Mouse (Mus musculus): ENCODE results near the gene Sec24a. TPM values are rescaled to one million over a fixed set of nuclear protein-coding genes. Genes with fewer than 3 reads are reported as not detected.

Gene Sec24a
- polyA plus RNA-seq, 1 experiment from 2014 or later, result 16.9 TPM

- H3K4me3 ChIP-seq (replicated peaks; ENCODE audit: low read depth, low read length), result peak within 1 kb of the TSS; percentile 55
- ATAC-seq (ENCODE audit: low FRiP score, low TSS enrichment) (peak; percentile 61; the same call in 1 of the 2 replicates), DNase-seq (peak; percentile 79)
- peak within 1 kb of the TSS; percentile 66 for H3K9ac ChIP-seq (replicated peaks; ENCODE audit: low read length)
- 1% methylated on average over 69 of the region's 70 CpGs for WGBS
- H3K4me1 ChIP-seq (ENCODE audit: control insufficient read depth, insufficient read depth, low read length), result peaks cover 16% of the 10 kb centered on the region
- no peaks in the 10 kb centered on the region for H3K36me3 ChIP-seq (ENCODE audit: control insufficient read depth, insufficient read depth, low read length)
- peaks cover 13% of the 10 kb centered on the region; the same call in 1 of the 2 replicates for H3K27me3 ChIP-seq (ENCODE audit: control insufficient read depth, insufficient read depth, low read length)
- peak within 1 kb of the TSS; percentile 91 for H3K4me2 ChIP-seq (ENCODE audit: low read length)
- H3K9me3 ChIP-seq (ENCODE audit: control insufficient read depth, low read length), result no peaks in the 10 kb centered on the region
- no peak within 1 kb of the TSS for H3K27ac ChIP-seq (replicated peaks; ENCODE audit: low read depth, low read length)
These were observed 112.5 kb downstream of the Sec24a start, which contains the start of the genes N4bp3 and D930048N14Rik for GRCm38 (mm10) chr11:51650691-51651515. N4bp3 (minus strand) TSS chr11:51650842. D930048N14Rik (plus strand) TSS chr11:51650954.

GRCm38 (mm10) chr11:51650261-51650660, 113.2 kb downstream of the Sec24a start:
- Histone ChIP-seq H3K36me3 (ENCODE audit: control insufficient read depth, insufficient read depth, low read length) (no peaks in the 10 kb centered on the region), H3K27ac (replicated peaks; ENCODE audit: low read depth, low read length) (no peak overlapping the region), H3K9ac (replicated peaks; ENCODE audit: low read length) (peak overlapping the region; percentile 66), H3K4me1 (ENCODE audit: control insufficient read depth, insufficient read depth, low read length) (peaks cover 16% of the 10 kb centered on the region), H3K9me3 (ENCODE audit: control insufficient read depth, low read length) (no peaks in the 10 kb centered on the region), H3K27me3 (ENCODE audit: control insufficient read depth, insufficient read depth, low read length) (peaks cover 13% of the 10 kb centered on the region; the same call in 1 of the 2 replicates), H3K4me3 (replicated peaks; ENCODE audit: low read depth, low read length) (peak overlapping the region; percentile 55), H3K4me2 (ENCODE audit: low read length) (peak overlapping the region; percentile 91)
- WGBS, result under 1% methylated on average over 30 of the region's 30 CpGs
- ATAC-seq (ENCODE audit: low FRiP score, low TSS enrichment) (no peak), DNase-seq (no peak)

- Histone ChIP-seq H3K27ac (replicated peaks; ENCODE audit: low read depth, low read length) (no peak overlapping the region), H3K4me1 (ENCODE audit: control insufficient read depth, insufficient read depth, low read length) (peaks cover 16% of the 10 kb centered on the region), H3K4me3 (replicated peaks; ENCODE audit: low read depth, low read length) (peak overlapping the region; percentile 55), H3K27me3 (ENCODE audit: control insufficient read depth, insufficient read depth, low read length) (peaks cover 13% of the 10 kb centered on the region; the same call in 1 of the 2 replicates), H3K9me3 (ENCODE audit: control insufficient read depth, low read length) (no peaks in the 10 kb centered on the region), H3K36me3 (ENCODE audit: control insufficient read depth, insufficient read depth, low read length) (no peaks in the 10 kb centered on the region), H3K9ac (replicated peaks; ENCODE audit: low read length) (peak overlapping the region; percentile 66), H3K4me2 (ENCODE audit: low read length) (peak overlapping the region; percentile 91)
- peak; percentile 48 for DNase-seq
- ATAC-seq (ENCODE audit: low FRiP score, low TSS enrichment), result no peak
- WGBS, result 3% methylated on average over 7 of the region's 7 CpGs
These were observed 113.6 kb downstream of the Sec24a start for GRCm38 (mm10) chr11:51649889-51650199.

- no peak for ATAC-seq (ENCODE audit: low FRiP score, low TSS enrichment)
- H3K4me2 ChIP-seq (ENCODE audit: low read length), result peak overlapping the region; percentile 91
- H3K27me3 ChIP-seq (ENCODE audit: control insufficient read depth, insufficient read depth, low read length), result peaks cover 13% of the 10 kb centered on the region; the same call in 1 of the 2 replicates
- H3K4me3 ChIP-seq (replicated peaks; ENCODE audit: low read depth, low read length), result peak overlapping the region; percentile 55; the same call in 1 of the 2 replicates
- 20% methylated on average over 11 of the region's 11 CpGs for WGBS
- DNase-seq, result no peak
- no peak overlapping the region for H3K27ac ChIP-seq (replicated peaks; ENCODE audit: low read depth, low read length)
- H3K36me3 ChIP-seq (ENCODE audit: control insufficient read depth, insufficient read depth, low read length), result no peaks in the 10 kb centered on the region
- H3K9ac ChIP-seq (replicated peaks; ENCODE audit: low read length), result 0 out of 2 replicates have a peak overlapping the region, but pooled peaks have one; percentile 9
- no peaks in the 10 kb centered on the region for H3K9me3 ChIP-seq (ENCODE audit: control insufficient read depth, low read length)
- H3K4me1 ChIP-seq (ENCODE audit: control insufficient read depth, insufficient read depth, low read length), result peaks cover 16% of the 10 kb centered on the region
These were observed 114.1 kb downstream of the Sec24a start for GRCm38 (mm10) chr11:51649111-51649888.

- H3K9ac ChIP-seq (replicated peaks; ENCODE audit: low read length), result 0 out of 2 replicates have a peak overlapping the region, but pooled peaks have one; percentile 9
- DNase-seq (peak; percentile 55), ATAC-seq (ENCODE audit: low FRiP score, low TSS enrichment) (0 out of 2 replicates have a peak, but pooled peaks have one; percentile 14)
- peak overlapping the region; percentile 91 for H3K4me2 ChIP-seq (ENCODE audit: low read length)
- no peak overlapping the region for H3K4me3 ChIP-seq (replicated peaks; ENCODE audit: low read depth, low read length)
- H3K27me3 ChIP-seq (ENCODE audit: control insufficient read depth, insufficient read depth, low read length), result peaks cover 13% of the 10 kb centered on the region; the same call in 1 of the 2 replicates
- H3K9me3 ChIP-seq (ENCODE audit: control insufficient read depth, low read length), result no peaks in the 10 kb centered on the region
- H3K36me3 ChIP-seq (ENCODE audit: control insufficient read depth, insufficient read depth, low read length), result no peaks in the 10 kb centered on the region
- peaks cover 16% of the 10 kb centered on the region for H3K4me1 ChIP-seq (ENCODE audit: control insufficient read depth, insufficient read depth, low read length)
- H3K27ac ChIP-seq (replicated peaks; ENCODE audit: low read depth, low read length), result no peak overlapping the region
- 6% methylated on average over 3 of the region's 3 CpGs for WGBS
These were observed 114.9 kb downstream of the Sec24a start for GRCm38 (mm10) chr11:51648566-51648965.

- WGBS, result 86% methylated on average over 15 of the region's 15 CpGs
- Histone ChIP-seq H3K27ac (replicated peaks; ENCODE audit: low read depth, low read length) (no peak overlapping the region), H3K27me3 (ENCODE audit: control insufficient read depth, insufficient read depth, low read length) (peaks cover 13% of the 10 kb centered on the region; the same call in 1 of the 2 replicates), H3K9me3 (ENCODE audit: control insufficient read depth, low read length) (no peaks in the 10 kb centered on the region), H3K9ac (replicated peaks; ENCODE audit: low read length) (no peak overlapping the region), H3K4me3 (replicated peaks; ENCODE audit: low read depth, low read length) (no peak overlapping the region), H3K4me1 (ENCODE audit: control insufficient read depth, insufficient read depth, low read length) (peaks cover 16% of the 10 kb centered on the region), H3K36me3 (ENCODE audit: control insufficient read depth, insufficient read depth, low read length) (no peaks in the 10 kb centered on the region), H3K4me2 (ENCODE audit: low read length) (no peak overlapping the region)
- no peak for ATAC-seq (ENCODE audit: low FRiP score, low TSS enrichment)
- no peak for DNase-seq
These were observed 116.4 kb downstream of the Sec24a start for GRCm38 (mm10) chr11:51646751-51647667.

GRCm38 (mm10) chr11:51646245-51646644, 117.2 kb downstream of the Sec24a start:
- DNase-seq (no peak), ATAC-seq (ENCODE audit: low FRiP score, low TSS enrichment) (no peak)
- Histone ChIP-seq H3K9me3 (ENCODE audit: control insufficient read depth, low read length) (no peaks in the 10 kb centered on the region), H3K4me1 (ENCODE audit: control insufficient read depth, insufficient read depth, low read length) (peaks cover 16% of the 10 kb centered on the region), H3K27ac (replicated peaks; ENCODE audit: low read depth, low read length) (no peak overlapping the region), H3K4me2 (ENCODE audit: low read length) (no peak overlapping the region), H3K4me3 (replicated peaks; ENCODE audit: low read depth, low read length) (no peak overlapping the region), H3K27me3 (ENCODE audit: control insufficient read depth, insufficient read depth, low read length) (peaks cover 13% of the 10 kb centered on the region; the same call in 1 of the 2 replicates), H3K36me3 (ENCODE audit: control insufficient read depth, insufficient read depth, low read length) (no peaks in the 10 kb centered on the region), H3K9ac (replicated peaks; ENCODE audit: low read length) (no peak overlapping the region)
- WGBS, result 90% methylated on average over 7 of the region's 7 CpGs

- H3K4me3 ChIP-seq (replicated peaks; ENCODE audit: low read depth, low read length), result no peak overlapping the region
- H3K36me3 ChIP-seq (ENCODE audit: control insufficient read depth, insufficient read depth, low read length), result no peaks in the 10 kb centered on the region
- no peak overlapping the region for H3K9ac ChIP-seq (replicated peaks; ENCODE audit: low read length)
- peaks cover 9% of the 10 kb centered on the region; the same call in 1 of the 2 replicates for H3K27me3 ChIP-seq (ENCODE audit: control insufficient read depth, insufficient read depth, low read length)
- DNase-seq (no peak), ATAC-seq (ENCODE audit: low FRiP score, low TSS enrichment) (no peak)
- no peak overlapping the region for H3K27ac ChIP-seq (replicated peaks; ENCODE audit: low read depth, low read length)
- H3K9me3 ChIP-seq (ENCODE audit: control insufficient read depth, low read length), result no peaks in the 10 kb centered on the region
- 89% methylated on average over 13 of the region's 13 CpGs for WGBS
- H3K4me1 ChIP-seq (ENCODE audit: control insufficient read depth, insufficient read depth, low read length), result peaks cover 14% of the 10 kb centered on the region
- H3K4me2 ChIP-seq (ENCODE audit: low read length), result no peak overlapping the region
These were observed 118.1 kb downstream of the Sec24a start for GRCm38 (mm10) chr11:51645293-51645692.
